Mouse (Mus musculus) embryonic facial prominence, embryonic 14.5 days (tissue): Measurements from ENCODE around the gene Mmd2. TPM values are rescaled to one million over a fixed set of nuclear protein-coding genes. Genes with fewer than 3 reads are reported as not detected.

Experiments
- ATAC-seq: fragments of 200-750 bp; cut with Nextera tagmentation; 2 replicates; pipeline ENCODE4 v1.8.0; 2017; ENCODE audit warnings: low read depth, moderate number of reproducible peaks, moderate TSS enrichment
- DNase-seq: peaks from one replicate; pipeline ENCODE4 v3.0.0-alpha.2; 2015; ENCODE audit warnings: low spot score
- H3K27ac ChIP-seq: fragments of 300-500 bp; sonication (generic); replicated peaks from 2 replicates; pipeline ENCODE4 v1.5.1; 2014; ENCODE audit warnings: low read depth, mild to moderate bottlenecking, low read length, moderate library complexity
- H3K27me3 ChIP-seq: fragments of 300-500 bp; sonication (generic); replicated peaks from 2 replicates; pipeline ENCODE4 v1.6.1; 2014; ENCODE audit warnings: low read length; ENCODE audit not compliant: control insufficient read depth, insufficient read depth
- H3K36me3 ChIP-seq: fragments of 300-500 bp; sonication (generic); 2 replicates; pipeline ENCODE4 v1.6.1; 2014; ENCODE audit warnings: low read length, mixed read lengths; ENCODE audit not compliant: control insufficient read depth, insufficient read depth
- H3K4me1 ChIP-seq: fragments of 300-500 bp; sonication (generic); 2 replicates; pipeline ENCODE4 v1.6.1; 2014; ENCODE audit warnings: antibody characterized with exemption, low read length; ENCODE audit not compliant: control insufficient read depth, insufficient read depth
- H3K4me2 ChIP-seq: fragments of 300-500 bp; sonication (generic); 2 replicates; pipeline ENCODE4 v1.6.1; 2014; ENCODE audit warnings: low read depth, mild to moderate bottlenecking, low read length, moderate library complexity, mixed read lengths
- H3K4me3 ChIP-seq: fragments of 300-500 bp; sonication (generic); 2 replicates; pipeline ENCODE4 v1.5.1; 2014; ENCODE audit warnings: low read depth, mild to moderate bottlenecking, low read length
- H3K9ac ChIP-seq: fragments of 300-500 bp; sonication (generic); 2 replicates; pipeline ENCODE4 v1.6.1; 2014; ENCODE audit warnings: low read depth, mild to moderate bottlenecking, low read length, moderate library complexity, mixed read lengths
- H3K9me3 ChIP-seq: fragments of 300-500 bp; sonication (generic); 2 replicates; pipeline ENCODE4 v1.6.1; 2016; ENCODE audit warnings: low read length; ENCODE audit not compliant: control insufficient read depth
- WGBS: fragments of 180-500 bp; shearing (Covaris S2); extraction: QIAGEN DNeasy Blood & Tissue Kit; methylation state at CpG from one replicate; pipeline ENCODE4 v1.1.7; 2014; 5-methylcytosine and 5-hydroxymethylcytosine counted together
- polyA plus RNA-seq: library from polyadenylated mRNA; unstranded; fragments of >200 nt; fragmentation: Nextera tagmentation; extraction: Ambion mirVana; gene quantifications from 2 replicates; pipeline ENCODE4 v1.2.1, GENCODE M21; 2014

Gene Mmd2
- polyA plus RNA-seq, 1 experiment from 2014 or later = 6.5 TPM

GRCm38 (mm10) chr5:142619866-142620265 is 11.3 kb upstream of the Mmd2 start:
- Histone ChIP-seq H3K4me1 (no peaks in the 10 kb centered on the region), H3K27ac (no peak overlapping the region), H3K9me3 (no peaks in the 10 kb centered on the region), H3K4me2 (no peak overlapping the region), H3K27me3 (no peaks in the 10 kb centered on the region), H3K36me3 (no peaks in the 10 kb centered on the region), H3K4me3 (no peak overlapping the region), H3K9ac (no peak overlapping the region)
- peak; percentile 49 for DNase-seq
- WGBS = 15% methylated on average over 5 of the region's 5 CpGs
- ATAC-seq = peak; percentile 71; the same call in 1 of the 2 replicates

- no peaks in the 10 kb centered on the region for H3K36me3 ChIP-seq
- 57% methylated on average over 6 of the region's 6 CpGs for WGBS
- H3K27me3 ChIP-seq = no peaks in the 10 kb centered on the region
- no peak overlapping the region for H3K4me2 ChIP-seq
- H3K4me3 ChIP-seq = no peak overlapping the region
- no peaks in the 10 kb centered on the region for H3K4me1 ChIP-seq
- H3K9me3 ChIP-seq = no peaks in the 10 kb centered on the region
- no peak for DNase-seq
- no peak for ATAC-seq
- H3K9ac ChIP-seq = no peak overlapping the region
- no peak overlapping the region for H3K27ac ChIP-seq
Measured at GRCm38 (mm10) chr5:142616326-142616725, 7.7 kb upstream of the Mmd2 start.

- Histone ChIP-seq H3K4me1 (no peaks in the 10 kb centered on the region), H3K9me3 (no peaks in the 10 kb centered on the region), H3K4me2 (no peak overlapping the region), H3K36me3 (no peaks in the 10 kb centered on the region), H3K9ac (no peak overlapping the region), H3K27me3 (no peaks in the 10 kb centered on the region), H3K27ac (no peak overlapping the region), H3K4me3 (no peak overlapping the region)
- DNase-seq (no peak), ATAC-seq (no peak)
- WGBS = 82% methylated on average over 4 of the region's 4 CpGs
Measured at GRCm38 (mm10) chr5:142615638-142616037, 7.0 kb upstream of the Mmd2 start.

GRCm38 (mm10) chr5:142614513-142614912 is 5.9 kb upstream of the Mmd2 start:
- ATAC-seq (no peak), DNase-seq (no peak)
- no peaks in the 10 kb centered on the region for H3K36me3 ChIP-seq
- H3K4me1 ChIP-seq = no peaks in the 10 kb centered on the region
- no peaks in the 10 kb centered on the region for H3K9me3 ChIP-seq
- WGBS = 59% methylated on average over 3 of the region's 3 CpGs
- no peak overlapping the region for H3K27ac ChIP-seq
- no peaks in the 10 kb centered on the region for H3K27me3 ChIP-seq
- H3K4me2 ChIP-seq = no peak overlapping the region
- no peak overlapping the region for H3K4me3 ChIP-seq
- no peak overlapping the region for H3K9ac ChIP-seq

- 87% methylated on average over 4 of the region's 4 CpGs for WGBS
- H3K36me3 ChIP-seq = no peaks in the 10 kb centered on the region
- H3K9ac ChIP-seq = no peak overlapping the region
- DNase-seq (no peak), ATAC-seq (no peak)
- no peak overlapping the region for H3K4me3 ChIP-seq
- H3K27me3 ChIP-seq = 0 out of 2 replicates have a peak, but pooled peaks cover 6% of the 10 kb centered on the region
- H3K9me3 ChIP-seq = no peaks in the 10 kb centered on the region
- no peak overlapping the region for H3K27ac ChIP-seq
- no peaks in the 10 kb centered on the region for H3K4me1 ChIP-seq
- H3K4me2 ChIP-seq = no peak overlapping the region
Measured at GRCm38 (mm10) chr5:142610362-142610761, 1.8 kb upstream of the Mmd2 start.

GRCm38 (mm10) chr5:142608989-142609325 is 357 bp upstream of the Mmd2 start:
- Histone ChIP-seq H3K36me3 (no peaks in the 10 kb centered on the region), H3K9me3 (no peaks in the 10 kb centered on the region), H3K9ac (peak overlapping the region; percentile 65), H3K4me2 (peak overlapping the region; percentile 80), H3K27me3 (0 out of 2 replicates have a peak, but pooled peaks cover 6% of the 10 kb centered on the region), H3K4me1 (no peaks in the 10 kb centered on the region), H3K4me3 (peak overlapping the region; percentile 45), H3K27ac (no peak overlapping the region)
- DNase-seq = no peak
- ATAC-seq = no peak
- WGBS = 7% methylated on average over 4 of the region's 4 CpGs

GRCm38 (mm10) chr5:142605288-142605687 is 3.3 kb downstream of the Mmd2 start:
- WGBS = 85% methylated on average over 12 of the region's 12 CpGs
- no peaks in the 10 kb centered on the region for H3K4me1 ChIP-seq
- no peak overlapping the region for H3K4me2 ChIP-seq
- DNase-seq (no peak), ATAC-seq (no peak)
- no peaks in the 10 kb centered on the region for H3K9me3 ChIP-seq
- no peak overlapping the region for H3K9ac ChIP-seq
- H3K27me3 ChIP-seq = 0 out of 2 replicates have a peak, but pooled peaks cover 6% of the 10 kb centered on the region
- H3K36me3 ChIP-seq = no peaks in the 10 kb centered on the region
- no peak overlapping the region for H3K4me3 ChIP-seq
- no peak overlapping the region for H3K27ac ChIP-seq

GRCm38 (mm10) chr5:142604379-142604778 is 4.2 kb downstream of the Mmd2 start:
- H3K9ac ChIP-seq = no peak overlapping the region
- 73% methylated on average over 7 of the region's 7 CpGs for WGBS
- H3K4me1 ChIP-seq = no peaks in the 10 kb centered on the region
- H3K36me3 ChIP-seq = no peaks in the 10 kb centered on the region
- no peak overlapping the region for H3K27ac ChIP-seq
- 0 out of 2 replicates have a peak, but pooled peaks cover 6% of the 10 kb centered on the region for H3K27me3 ChIP-seq
- no peak overlapping the region for H3K4me2 ChIP-seq
- H3K4me3 ChIP-seq = no peak overlapping the region
- DNase-seq (no peak), ATAC-seq (no peak)
- no peaks in the 10 kb centered on the region for H3K9me3 ChIP-seq

GRCm38 (mm10) chr5:142597648-142598390 is 10.8 kb downstream of the Mmd2 start:
- ATAC-seq = no peak
- Histone ChIP-seq H3K4me3 (no peak overlapping the region), H3K4me1 (no peaks in the 10 kb centered on the region), H3K4me2 (no peak overlapping the region), H3K27me3 (no peaks in the 10 kb centered on the region), H3K36me3 (no peaks in the 10 kb centered on the region), H3K9me3 (no peaks in the 10 kb centered on the region), H3K27ac (no peak overlapping the region), H3K9ac (no peak overlapping the region)
- 76% methylated on average over 6 of the region's 6 CpGs for WGBS
- DNase-seq = no peak
